Mouse (Mus musculus) adrenal gland, adult (tissue): Measurements from ENCODE around the gene Prrc2b.

Source experiments
- DNase-seq, 2 experiments: peaks; one replicate each; pipeline ENCODE4 v3.0.0; 2022 to 2023; ENCODE audit warnings: low spot score in 1 of 2; ENCODE audit not compliant: inconsistent age in 2 of 2

Gene Prrc2b

DNA sequence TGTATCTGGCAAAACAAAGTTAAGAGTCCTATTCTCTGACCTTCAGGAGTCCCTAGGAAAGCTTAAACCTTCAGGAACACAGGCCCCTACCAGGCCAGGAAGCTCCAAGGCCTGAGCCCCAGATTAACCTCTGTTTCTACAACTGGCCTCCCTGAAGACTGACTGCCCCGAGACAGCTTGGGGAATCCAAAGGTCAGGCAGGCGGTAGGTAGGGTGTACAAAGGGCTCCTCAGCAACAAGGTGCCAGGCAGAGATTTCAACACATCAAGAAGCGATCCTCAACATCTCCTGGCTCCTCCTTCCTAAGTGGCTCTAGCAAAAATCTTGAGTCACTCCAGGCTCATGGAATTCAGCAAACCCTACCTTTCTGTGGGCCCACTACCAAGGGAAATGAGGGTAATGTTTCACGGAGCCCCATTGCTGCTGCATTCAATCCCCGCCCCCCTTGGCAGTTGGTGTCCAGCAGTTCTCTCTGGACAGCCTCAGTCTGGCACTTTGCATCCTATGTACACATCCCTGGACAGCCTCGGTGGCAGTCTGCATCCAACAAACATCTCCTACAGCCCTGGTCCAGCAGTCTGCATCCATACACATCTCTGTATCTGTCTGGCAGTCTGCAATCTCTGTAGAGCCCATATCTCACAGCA lies 108.1 kb downstream of the Prrc2b start:
- DNase-seq = peak in 1 of 2 experiments; percentile 62

DNA sequence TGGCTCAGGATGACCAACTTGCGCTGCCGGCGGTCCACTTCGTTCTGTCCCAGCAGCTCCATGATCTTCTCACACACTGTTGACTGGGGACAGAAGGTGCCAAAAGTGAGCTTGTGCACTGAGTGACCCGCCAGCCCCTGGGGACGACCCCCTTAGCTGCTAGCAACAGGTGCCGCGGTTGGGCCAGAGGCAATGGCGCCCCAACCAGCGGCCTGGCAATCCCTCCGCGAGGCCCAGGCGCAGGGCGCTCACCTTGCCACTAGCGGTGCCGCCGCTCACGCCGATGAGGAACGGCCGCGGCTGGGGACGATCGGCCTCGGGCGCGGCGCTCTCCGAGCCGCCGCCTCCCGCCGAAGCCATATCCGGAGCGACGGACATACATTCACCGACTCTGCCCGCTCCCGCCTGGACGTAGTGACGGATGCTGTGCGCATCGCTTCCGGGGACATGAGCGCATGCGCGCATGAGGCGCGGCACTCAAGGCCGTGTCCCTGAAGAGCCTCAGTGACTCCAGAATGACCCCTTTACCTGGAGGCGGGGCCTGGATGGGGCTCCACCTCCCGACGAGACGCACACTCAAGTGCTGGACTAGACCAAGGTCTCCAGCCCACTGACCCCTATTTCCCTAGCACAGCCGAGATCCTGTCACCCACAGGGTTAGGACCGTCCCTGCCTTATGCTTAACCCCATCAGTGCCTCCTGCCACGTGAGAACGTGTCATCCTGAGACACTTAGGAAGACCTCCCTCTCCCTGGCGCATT lies 109.0 kb downstream of the Prrc2b start, which contains the start of gene Uck1:
Gene Uck1 (minus strand): TSS at position 503 of the 761 bp plus-strand sequence.
- peak; percentile 95 to 98 for DNase-seq

DNA sequence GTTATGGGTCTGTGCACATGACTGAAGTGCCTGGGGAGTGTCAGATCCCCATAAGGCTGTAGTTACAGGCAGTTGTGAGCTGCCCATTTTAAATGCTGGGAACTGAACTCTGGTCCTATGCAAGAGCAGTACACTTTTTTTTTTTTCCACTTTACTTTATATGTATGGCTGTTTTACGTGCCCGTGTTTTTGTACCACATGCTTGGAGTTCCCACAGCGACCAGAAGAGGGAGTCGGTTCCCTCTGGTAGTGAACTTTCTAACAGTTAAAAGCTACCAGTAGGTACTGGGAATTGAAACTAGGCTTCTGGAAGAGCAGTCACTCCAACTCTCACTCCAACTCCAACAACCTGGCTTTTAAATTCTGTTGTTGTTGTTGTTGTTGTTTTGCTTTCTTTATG lies 109.8 kb downstream of the Prrc2b start:
- peak in 1 of 2 experiments; percentile 82 for DNase-seq

DNA sequence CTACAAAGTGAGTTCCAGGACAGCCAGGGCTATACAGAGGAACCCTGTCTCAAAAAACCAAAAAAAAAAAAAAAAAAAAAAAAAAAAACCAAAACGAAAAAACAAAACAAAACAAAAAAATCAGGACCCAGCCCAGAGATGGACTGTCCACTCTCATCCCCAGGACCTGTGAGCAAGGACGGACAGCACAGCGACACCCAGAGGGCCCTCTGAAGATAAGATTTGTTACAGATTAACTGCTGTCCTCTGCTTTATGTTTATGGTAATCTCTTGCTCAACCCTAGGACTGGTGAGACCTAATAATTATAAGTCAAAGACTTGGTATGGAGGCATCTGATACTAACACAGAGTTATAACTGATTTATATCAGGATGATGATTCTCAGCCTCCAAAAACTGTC lies 124.9 kb downstream of the Prrc2b start:
- DNase-seq = no peak

DNA sequence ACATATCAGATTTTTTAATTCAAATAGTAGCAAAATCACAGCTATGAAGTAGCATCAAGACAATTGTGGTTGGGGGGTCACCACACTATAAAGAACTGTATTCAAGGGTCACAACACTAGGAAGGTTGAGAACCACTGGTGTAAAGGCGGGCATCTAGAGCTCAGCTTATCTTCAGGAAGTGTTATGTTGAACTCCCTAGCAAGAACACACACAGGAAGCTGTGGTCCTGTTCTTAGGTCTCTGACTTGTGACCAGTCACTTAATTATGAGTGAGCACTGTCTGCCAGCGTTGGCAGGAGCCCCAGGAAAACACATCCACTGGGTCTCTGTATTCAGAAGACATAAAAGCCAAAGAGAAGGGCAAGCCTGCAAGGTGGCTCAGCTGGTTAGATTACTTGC lies 131.4 kb downstream of the Prrc2b start:
- DNase-seq = no peak

GRCm38 (mm10) chr2:32282727-32283126 lies 131.8 kb downstream of the Prrc2b start:
- peak; percentile 85 to 95 for DNase-seq

- no peak for DNase-seq
Observed at GRCm38 (mm10) chr2:32283986-32284385, 133.1 kb downstream of the Prrc2b start.
